16 mouse cellular contexts compared by ENCODE assay signal in genomic region chr1:178794866-178795265, GRCm38 (mm10).
"Had no signal": no experiment of that assay in that cellular context is flagged by ENCODE, and none has a peak within 500 bp of the region (broad histone marks: within the 10 kb centered on the region; RNA-seq: fewer than 3 reads in every experiment).

No protein-coding gene starts in this region.

- H3K9ac ChIP-seq: neural tube, embryonic 13.5 days; neural tube, embryonic 15.5 days; stomach, embryonic 15.5 days had no signal

- H3K4me3 ChIP-seq: neural tube, embryonic 13.5 days; neural tube, embryonic 15.5 days; stomach, embryonic 15.5 days had no signal

- DNase-seq: retina, postnatal 1 day; right cerebral cortex, adult 18-20 months; right cerebral cortex, postnatal 14 days; right cerebral cortex, postnatal 25 days; right cerebral cortex, postnatal 4 days; spleen, adult 18-20 months; thymus, adult 18-20 months; thymus, adult 2 months; thymus, postnatal 14 days; thymus, postnatal 25 days; thymus, postnatal 36 days; thymus, postnatal 4 days had no signal

- H3K27ac ChIP-seq: neural tube, embryonic 13.5 days; neural tube, embryonic 15.5 days; stomach, embryonic 15.5 days; stomach, postnatal 0 days had no signal

- H3K36me3 ChIP-seq: neural tube, embryonic 13.5 days; neural tube, embryonic 15.5 days; stomach, embryonic 15.5 days had no signal

- H3K27me3 ChIP-seq: neural tube, embryonic 13.5 days; neural tube, embryonic 15.5 days; stomach, embryonic 15.5 days had no signal

- H3K9me3 ChIP-seq: neural tube, embryonic 13.5 days; neural tube, embryonic 15.5 days; stomach, embryonic 15.5 days had no signal

- H3K4me2 ChIP-seq: neural tube, embryonic 13.5 days; neural tube, embryonic 15.5 days; stomach, embryonic 15.5 days had no signal
